Mouse (Mus musculus): ENCODE measurements at regions not wholly inside any gene's neighbourhood (a gene's known extent, or its start where the extent isn't known, plus 50 kb on each side); places are given as distances from the start of the nearest gene placed in this dataset.

DNA sequence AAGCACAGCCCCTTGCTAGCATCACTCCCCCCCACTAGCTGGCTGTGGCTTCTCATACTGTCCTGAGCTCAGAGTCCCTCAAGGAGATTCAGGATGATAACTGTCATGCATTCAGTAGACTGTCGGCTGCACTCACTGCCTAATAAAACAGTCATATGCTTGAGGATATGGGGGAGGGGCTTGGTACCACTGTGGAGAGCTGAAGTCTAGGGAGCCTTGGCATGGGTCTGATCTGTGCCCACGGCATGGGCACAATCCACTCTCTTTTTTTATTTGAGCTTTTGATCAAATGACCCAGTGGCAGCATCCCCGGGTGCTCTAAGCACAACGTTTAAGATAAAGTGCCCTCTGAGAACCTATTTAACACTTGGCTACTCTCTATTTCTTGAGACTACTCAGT is 102.1 kb upstream of the Nckap5 start:
- TF ChIP-seq POLR2A (IDR thresholded peaks at IDR 0.05; ENCODE audit: low read depth, low read length) = no peak
- no peak for TF ChIP-seq CTCF (conservative IDR thresholded peaks at IDR 0.05; ENCODE audit: insufficient read depth, insufficient read length, low read depth, low read length)

DNA sequence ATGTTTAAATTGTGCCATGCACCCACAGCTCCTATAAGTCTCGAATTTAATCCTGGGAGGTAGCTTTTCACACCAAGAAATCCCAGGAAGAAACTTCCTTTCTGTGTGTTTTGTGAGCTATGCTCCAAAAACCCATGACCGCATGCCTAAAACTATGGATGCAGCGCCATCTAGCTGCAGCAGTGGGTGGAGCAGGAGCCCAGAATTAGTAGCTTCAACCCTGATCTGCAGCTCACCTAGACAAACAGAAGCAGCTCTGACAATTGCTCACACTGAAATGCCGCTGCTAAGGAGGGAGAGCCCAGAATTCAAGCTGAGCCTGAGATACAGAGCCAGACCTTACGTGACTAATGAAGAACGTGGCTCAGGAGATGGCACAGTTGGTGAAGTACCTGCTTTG is 101.2 kb upstream of the Nckap5 start:
- H3K36me3 ChIP-seq (ENCODE audit: control insufficient read depth, insufficient read depth, low read length) = no peaks in the 10 kb centered on the region
- H3K4me3 ChIP-seq (ENCODE audit: insufficient read depth, low read depth, low read length) = no peak overlapping the region
- peak; percentile 96 for TF ChIP-seq CTCF (conservative IDR thresholded peaks at IDR 0.05; ENCODE audit: insufficient read depth, insufficient read length, low read depth, low read length)
- no peak for TF ChIP-seq POLR2A (IDR thresholded peaks at IDR 0.05; ENCODE audit: low read depth, low read length)
- no peaks in the 10 kb centered on the region for H3K4me1 ChIP-seq (ENCODE audit: control insufficient read depth, insufficient read depth, low read length)
- H3K27me3 ChIP-seq (replicated peaks; ENCODE audit: control insufficient read depth, insufficient read depth, low read length) = no peaks in the 10 kb centered on the region
- DNase-seq = peak; percentile 80
- WGBS = 4% methylated on average over 6 of the region's 6 CpGs
- H3K27ac ChIP-seq (ENCODE audit: insufficient read depth, low read depth, low read length) = no peak overlapping the region

More for the DNA sequence above, 102.1 kb upstream of the Nckap5 start:
- Histone ChIP-seq H3K27ac (ENCODE audit: insufficient read depth, low read depth, low read length) (no peak overlapping the region), H3K27me3 (replicated peaks; ENCODE audit: control insufficient read depth, insufficient read depth, low read length) (no peaks in the 10 kb centered on the region), H3K4me1 (ENCODE audit: control insufficient read depth, insufficient read depth, low read length) (no peaks in the 10 kb centered on the region), H3K36me3 (ENCODE audit: control insufficient read depth, insufficient read depth, low read length) (no peaks in the 10 kb centered on the region), H3K4me3 (ENCODE audit: insufficient read depth, low read depth, low read length) (no peak overlapping the region)
- 26% methylated on average over 4 of the region's 4 CpGs for WGBS
- no peak for DNase-seq

DNA sequence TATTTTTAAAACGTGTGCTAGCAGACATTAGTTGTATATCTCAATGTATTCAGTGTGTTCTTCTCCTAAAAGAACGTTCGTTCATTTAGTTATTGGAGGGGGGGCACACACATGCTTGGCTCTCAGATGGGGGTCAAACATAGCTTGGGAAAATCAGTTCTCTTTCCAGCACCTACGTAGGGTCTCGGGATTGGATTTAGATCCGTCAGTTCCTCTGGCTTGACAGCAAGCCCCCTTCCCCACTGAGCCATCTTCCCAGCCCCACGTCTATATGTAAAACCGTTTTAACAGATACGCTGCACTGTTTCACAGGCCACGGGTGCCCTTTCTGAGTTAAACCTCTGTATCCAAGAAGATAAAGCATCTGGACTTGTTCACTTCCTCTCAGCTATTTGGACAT is 100.5 kb upstream of the Nckap5 start:
- WGBS = 75% methylated on average over 10 of the region's 10 CpGs
- DNase-seq = no peak
- TF ChIP-seq POLR2A (IDR thresholded peaks at IDR 0.05; ENCODE audit: low read depth, low read length) = no peak
- Histone ChIP-seq H3K36me3 (ENCODE audit: control insufficient read depth, insufficient read depth, low read length) (no peaks in the 10 kb centered on the region), H3K27me3 (replicated peaks; ENCODE audit: control insufficient read depth, insufficient read depth, low read length) (no peaks in the 10 kb centered on the region), H3K27ac (ENCODE audit: insufficient read depth, low read depth, low read length) (no peak overlapping the region), H3K4me3 (ENCODE audit: insufficient read depth, low read depth, low read length) (no peak overlapping the region), H3K4me1 (ENCODE audit: control insufficient read depth, insufficient read depth, low read length) (no peaks in the 10 kb centered on the region)

DNA sequence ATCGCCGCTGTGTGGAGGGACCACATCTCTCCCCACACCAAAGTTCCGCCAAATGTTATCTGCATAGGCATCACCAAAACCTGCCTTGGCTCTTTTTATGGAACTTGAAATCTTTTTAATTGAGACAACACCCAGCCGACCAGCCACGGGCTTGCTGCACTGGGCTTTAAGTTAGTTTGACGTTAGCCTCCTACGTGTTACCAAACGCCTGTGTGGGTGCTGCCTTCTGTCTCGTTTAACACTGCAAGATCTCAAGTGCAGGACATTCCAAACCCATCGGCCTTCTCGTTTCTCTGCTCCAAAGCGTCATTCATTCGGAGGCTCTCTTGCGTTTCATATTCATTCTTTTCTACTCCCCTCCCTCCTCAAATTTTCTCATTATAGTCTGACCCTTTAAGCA is 100.0 kb upstream of the Nckap5 start:
- 71% methylated on average over 14 of the region's 14 CpGs for WGBS
- Histone ChIP-seq H3K4me3 (ENCODE audit: insufficient read depth, low read depth, low read length) (no peak overlapping the region), H3K27me3 (replicated peaks; ENCODE audit: control insufficient read depth, insufficient read depth, low read length) (no peaks in the 10 kb centered on the region), H3K4me1 (ENCODE audit: control insufficient read depth, insufficient read depth, low read length) (no peaks in the 10 kb centered on the region), H3K36me3 (ENCODE audit: control insufficient read depth, insufficient read depth, low read length) (no peaks in the 10 kb centered on the region), H3K27ac (ENCODE audit: insufficient read depth, low read depth, low read length) (no peak overlapping the region)
- DNase-seq = no peak
- TF ChIP-seq POLR2A (IDR thresholded peaks at IDR 0.05; ENCODE audit: low read depth, low read length) (no peak), CTCF (conservative IDR thresholded peaks at IDR 0.05; ENCODE audit: insufficient read depth, insufficient read length, low read depth, low read length) (no peak)

DNA sequence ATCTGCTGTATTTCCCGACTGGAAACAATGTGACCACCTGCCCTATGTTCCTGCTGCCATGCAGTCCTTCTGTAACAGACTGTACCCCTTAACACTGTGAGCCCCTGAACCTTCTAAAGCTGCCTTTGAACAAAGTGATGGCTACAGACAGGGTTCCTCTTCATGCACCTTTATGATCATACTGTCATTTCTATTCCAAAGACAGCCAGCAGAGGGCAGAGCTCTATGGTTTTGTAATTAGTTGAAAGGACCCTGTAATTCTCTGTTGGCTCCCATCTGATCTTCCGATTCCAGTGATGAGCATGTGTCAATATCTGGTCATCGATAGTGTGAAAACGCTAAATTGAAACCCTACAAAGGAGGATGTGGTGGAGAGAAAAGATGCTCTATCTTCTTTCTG is 99.1 kb upstream of the Nckap5 start:
- Histone ChIP-seq H3K27me3 (replicated peaks; ENCODE audit: control insufficient read depth, insufficient read depth, low read length) (no peaks in the 10 kb centered on the region), H3K4me1 (ENCODE audit: control insufficient read depth, insufficient read depth, low read length) (no peaks in the 10 kb centered on the region), H3K36me3 (ENCODE audit: control insufficient read depth, insufficient read depth, low read length) (no peaks in the 10 kb centered on the region), H3K4me3 (ENCODE audit: insufficient read depth, low read depth, low read length) (no peak overlapping the region), H3K27ac (ENCODE audit: insufficient read depth, low read depth, low read length) (no peak overlapping the region)
- TF ChIP-seq CTCF (conservative IDR thresholded peaks at IDR 0.05; ENCODE audit: insufficient read depth, insufficient read length, low read depth, low read length) (no peak), POLR2A (IDR thresholded peaks at IDR 0.05; ENCODE audit: low read depth, low read length) (no peak)
- 71% methylated on average over 4 of the region's 4 CpGs for WGBS
- peak; percentile 43 for DNase-seq

DNA sequence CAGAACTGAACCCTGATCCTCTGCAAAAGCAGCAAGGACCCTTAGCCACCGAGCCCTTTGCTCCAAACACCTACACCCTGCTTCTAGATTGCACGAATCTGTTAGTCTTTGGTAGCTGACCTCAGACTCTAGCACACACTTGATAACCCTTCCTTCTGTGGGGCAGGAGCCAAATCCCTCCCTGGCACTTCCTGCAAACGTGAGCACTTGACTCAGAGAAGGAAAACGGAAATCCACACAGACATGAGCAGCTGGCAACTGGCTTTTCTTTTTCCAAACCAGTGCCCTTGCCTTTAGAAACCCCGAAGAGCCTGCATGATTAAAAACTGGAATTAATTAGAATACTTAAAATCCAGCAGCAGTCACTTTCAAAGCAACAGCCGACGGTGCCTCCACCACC is 97.6 kb upstream of the Nckap5 start:
- peak; percentile 43 for DNase-seq
- TF ChIP-seq POLR2A (IDR thresholded peaks at IDR 0.05; ENCODE audit: low read depth, low read length) (no peak), CTCF (conservative IDR thresholded peaks at IDR 0.05; ENCODE audit: insufficient read depth, insufficient read length, low read depth, low read length) (no peak)
- 37% methylated on average over 7 of the region's 7 CpGs for WGBS

DNA sequence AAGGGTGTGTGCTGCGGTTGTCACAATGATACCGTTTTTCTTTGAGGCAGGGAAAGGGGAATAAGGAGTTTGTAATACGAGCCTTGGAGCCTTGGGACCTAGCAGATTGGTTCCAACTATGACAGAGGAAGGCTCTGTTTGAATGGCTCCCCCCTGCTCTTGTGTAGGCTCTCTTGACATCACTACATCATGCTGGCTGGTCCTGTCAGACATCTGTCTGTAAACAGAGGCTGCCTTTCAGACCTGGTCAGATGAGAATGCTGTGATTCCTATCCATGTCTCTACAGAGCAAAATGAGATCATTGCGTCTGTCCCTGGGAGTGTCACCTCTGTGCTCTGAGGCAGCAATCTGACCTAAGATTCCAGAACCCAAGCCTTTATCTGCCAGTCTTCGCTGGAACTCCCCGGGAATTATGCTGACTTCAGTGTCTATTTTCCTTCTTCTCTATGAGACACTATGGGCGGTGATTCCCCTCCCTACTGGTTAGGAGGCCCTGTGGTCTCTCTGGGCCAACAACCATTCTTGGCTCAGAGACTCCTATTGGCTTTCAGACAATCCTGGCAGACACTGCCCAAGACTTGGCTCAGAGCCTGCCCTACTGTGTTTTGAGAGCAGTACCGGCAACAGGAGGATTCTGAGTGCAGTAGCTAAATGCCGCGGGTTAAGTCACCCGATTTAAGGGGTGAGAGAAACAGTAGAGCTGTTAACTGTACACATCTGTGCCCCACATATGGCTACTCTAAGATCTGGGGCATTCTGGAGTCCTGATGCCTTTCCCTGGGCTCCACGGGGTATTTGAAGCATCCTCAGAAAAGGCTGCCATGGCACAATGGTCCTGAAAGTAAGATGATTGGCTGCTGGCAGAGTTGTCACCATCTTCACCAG is 94.8 kb upstream of the Nckap5 start:
- no peaks in the 10 kb centered on the region for H3K27me3 ChIP-seq (replicated peaks; ENCODE audit: control insufficient read depth, insufficient read depth, low read length)
- peak; percentile 47 for DNase-seq
- no peaks in the 10 kb centered on the region for H3K36me3 ChIP-seq (ENCODE audit: control insufficient read depth, insufficient read depth, low read length)
- 51% methylated on average over 12 of the region's 12 CpGs for WGBS
- TF ChIP-seq POLR2A (IDR thresholded peaks at IDR 0.05; ENCODE audit: low read depth, low read length) (no peak), CTCF (conservative IDR thresholded peaks at IDR 0.05; ENCODE audit: insufficient read depth, insufficient read length, low read depth, low read length) (no peak)
- no peak overlapping the region for H3K27ac ChIP-seq (ENCODE audit: insufficient read depth, low read depth, low read length)
- H3K4me1 ChIP-seq (ENCODE audit: control insufficient read depth, insufficient read depth, low read length) = no peaks in the 10 kb centered on the region
- H3K4me3 ChIP-seq (ENCODE audit: insufficient read depth, low read depth, low read length) = no peak overlapping the region

More for the DNA sequence above, 97.6 kb upstream of the Nckap5 start:
- Histone ChIP-seq H3K27me3 (replicated peaks; ENCODE audit: control insufficient read depth, insufficient read depth, low read length) (no peaks in the 10 kb centered on the region), H3K4me1 (ENCODE audit: control insufficient read depth, insufficient read depth, low read length) (no peaks in the 10 kb centered on the region), H3K27ac (ENCODE audit: insufficient read depth, low read depth, low read length) (no peak overlapping the region), H3K4me3 (ENCODE audit: insufficient read depth, low read depth, low read length) (no peak overlapping the region), H3K36me3 (ENCODE audit: control insufficient read depth, insufficient read depth, low read length) (no peaks in the 10 kb centered on the region)

Data from kidney, adult 2 months (tissue).